ENCODE assay signal across 31 mouse cellular contexts in genomic region chr16:36316111-36316510, GRCm38 (mm10). TPM values are rescaled to one million over a fixed set of nuclear protein-coding genes. Genes with fewer than 3 reads are reported as not detected.
"Had no signal": no experiment of that assay in that cellular context is flagged by ENCODE, and none has a peak within 500 bp of the region (broad histone marks: within the 10 kb centered on the region; RNA-seq: fewer than 3 reads in every experiment).

No protein-coding gene starts in this region.

RNA-seq across cellular contexts. Expression of gene BC117090, which starts 18.0 kb away (rescaled TPM):
- total RNA-seq: common myeloid progenitor, adult 5-6 weeks; gastrocnemius, adult 18-20 months; gastrocnemius, adult 2 months; gastrocnemius, adult 8-10 months; gastrocnemius, postnatal 10 days; gastrocnemius, postnatal 14 days; gastrocnemius, postnatal 25 days; gastrocnemius, postnatal 36 days; gastrocnemius, postnatal 4 days; granulocyte monocyte progenitor cell, adult 5-6 weeks; heart, adult 18-20 months; heart, adult 2 months; heart, adult 8-10 months had no signal
- polyA plus RNA-seq: cortical plate, adult 2 months; embryonic facial prominence, embryonic 10.5 days; embryonic facial prominence, embryonic 11.5 days; embryonic facial prominence, embryonic 12.5 days; embryonic facial prominence, embryonic 13.5 days; erythroblast, embryonic 14.5 days; forebrain, embryonic 10.5 days; forebrain, embryonic 11.5 days; forebrain, embryonic 12.5 days; forebrain, embryonic 13.5 days; forebrain, embryonic 14.5 days; forebrain, embryonic 15.5 days; forebrain, embryonic 16.5 days; forebrain, postnatal 0 days; frontal cortex, adult 2 months; gonadal fat pad, adult 2 months; heart, adult 2 months; heart, embryonic 10.5 days; heart, embryonic 11.5 days had no signal

RNA-seq across cellular contexts. Expression of gene Stfa1, which starts 39.4 kb away (rescaled TPM):
- total RNA-seq: forebrain, postnatal 0 days; gastrocnemius, adult 18-20 months; gastrocnemius, adult 2 months; gastrocnemius, adult 8-10 months; gastrocnemius, postnatal 14 days; gastrocnemius, postnatal 25 days; gastrocnemius, postnatal 36 days; granulocyte monocyte progenitor cell, adult 5-6 weeks; heart, adult 18-20 months; heart, adult 2 months; heart, adult 8-10 months had no signal
- polyA plus RNA-seq: cortical plate, adult 2 months; erythroblast, embryonic 14.5 days; frontal cortex, adult 2 months; gonadal fat pad, adult 2 months; heart, adult 2 months; heart, embryonic 10.5 days had no signal

RNA-seq across cellular contexts. Expression of gene BC100530, which starts 51.4 kb away (rescaled TPM):
- total RNA-seq: common myeloid progenitor, adult 5-6 weeks; gastrocnemius, adult 18-20 months; gastrocnemius, adult 2 months; gastrocnemius, adult 8-10 months; gastrocnemius, postnatal 14 days; gastrocnemius, postnatal 25 days; gastrocnemius, postnatal 36 days; granulocyte monocyte progenitor cell, adult 5-6 weeks; heart, adult 18-20 months; heart, adult 2 months; heart, adult 8-10 months had no signal
- polyA plus RNA-seq: cortical plate, adult 2 months; erythroblast, embryonic 14.5 days; forebrain, embryonic 10.5 days; forebrain, embryonic 13.5 days; forebrain, embryonic 16.5 days; frontal cortex, adult 2 months; gonadal fat pad, adult 2 months; heart, adult 2 months had no signal
